Mouse (Mus musculus) midbrain, embryonic 14.5 days (tissue): ENCODE measurements around the gene Pax5. TPM values are rescaled to one million over a fixed set of nuclear protein-coding genes. Genes with fewer than 3 reads are reported as not detected.

Source experiments
- ATAC-seq: fragments of 200-750 bp; cut with Nextera tagmentation; 2 replicates; pipeline ENCODE4 v1.8.0; 2017; ENCODE audit warnings: moderate number of reproducible peaks, moderate library complexity; ENCODE audit not compliant: low FRiP score, low TSS enrichment
- DNase-seq: peaks from one replicate; pipeline ENCODE4 v3.0.0-alpha.2; 2015
- H3K27ac ChIP-seq: fragments of 300-500 bp; sonication (generic); replicated peaks from 2 replicates; pipeline ENCODE4 v1.5.1; 2014; ENCODE audit warnings: mild to moderate bottlenecking, low read depth, low read length, moderate library complexity
- H3K27me3 ChIP-seq: fragments of 300-500 bp; sonication (generic); 2 replicates; pipeline ENCODE4 v1.6.1; 2014; ENCODE audit warnings: low read length, control low read depth, mixed read lengths; ENCODE audit not compliant: control insufficient read depth, insufficient read depth
- H3K36me3 ChIP-seq: fragments of 300-500 bp; sonication (generic); 2 replicates; pipeline ENCODE4 v1.6.1; 2014; ENCODE audit warnings: low read length, control low read depth; ENCODE audit not compliant: control insufficient read depth, insufficient read depth
- H3K4me1 ChIP-seq: fragments of 300-500 bp; sonication (generic); 2 replicates; pipeline ENCODE4 v1.6.1; 2014; ENCODE audit warnings: mild to moderate bottlenecking, antibody characterized with exemption, low read length, control low read depth; ENCODE audit not compliant: control insufficient read depth, insufficient read depth
- H3K4me2 ChIP-seq: fragments of 300-500 bp; sonication (generic); 2 replicates; pipeline ENCODE4 v1.6.1; 2014; ENCODE audit warnings: mild to moderate bottlenecking, low read length, moderate library complexity
- H3K4me3 ChIP-seq: fragments of 300-500 bp; sonication (generic); replicated peaks from 2 replicates; pipeline ENCODE4 v1.5.1; 2014; ENCODE audit warnings: low read depth, low read length
- H3K9ac ChIP-seq: fragments of 300-500 bp; sonication (generic); replicated peaks from 2 replicates; pipeline ENCODE4 v1.6.1; 2014; ENCODE audit warnings: mild to moderate bottlenecking, low read length, moderate library complexity
- H3K9me3 ChIP-seq: fragments of 300-500 bp; sonication (generic); 2 replicates; pipeline ENCODE4 v1.6.1; 2016; ENCODE audit warnings: low read length, control low read depth, mixed read lengths; ENCODE audit not compliant: control insufficient read depth
- WGBS: fragments of 180-500 bp; shearing (Covaris S2); extraction: QIAGEN DNeasy Blood & Tissue Kit; methylation state at CpG from one replicate; pipeline ENCODE4 v1.1.7; 2014; 5-methylcytosine and 5-hydroxymethylcytosine counted together
- polyA plus RNA-seq: library from polyadenylated mRNA; unstranded; fragments of >200 nt; fragmentation: Nextera tagmentation; extraction: Ambion mirVana; gene quantifications from 2 replicates; pipeline ENCODE4 v1.2.1, GENCODE M21; 2014

Gene Pax5
- polyA plus RNA-seq, 1 experiment from 2014 or later, result 11.3 TPM

- peak; percentile 60; the same call in 1 of the 2 replicates for ATAC-seq
- 26% methylated on average over 25 of the region's 25 CpGs for WGBS
- Histone ChIP-seq H3K36me3 (no peaks in the 10 kb centered on the region), H3K9me3 (no peaks in the 10 kb centered on the region), H3K27me3 (no peaks in the 10 kb centered on the region), H3K4me2 (peak overlapping the region; percentile 31), H3K9ac (no peak overlapping the region), H3K4me3 (no peak overlapping the region), H3K27ac (peak overlapping the region; percentile 45; the same call in 1 of the 2 replicates), H3K4me1 (peaks cover 14% of the 10 kb centered on the region)
- DNase-seq, result peak; percentile 74
Observed at GRCm38 (mm10) chr4:44508386-44509226, 201.7 kb downstream of the Pax5 start.

GRCm38 (mm10) chr4:44507861-44508260, 202.4 kb downstream of the Pax5 start:
- ATAC-seq, result no peak
- Histone ChIP-seq H3K4me3 (no peak overlapping the region), H3K9me3 (no peaks in the 10 kb centered on the region), H3K27me3 (no peaks in the 10 kb centered on the region), H3K9ac (no peak overlapping the region), H3K4me2 (peak overlapping the region; percentile 31), H3K36me3 (no peaks in the 10 kb centered on the region), H3K4me1 (peaks cover 14% of the 10 kb centered on the region), H3K27ac (peak overlapping the region; percentile 45; the same call in 1 of the 2 replicates)
- WGBS, result 51% methylated on average over 14 of the region's 14 CpGs
- peak; percentile 58 for DNase-seq

DNA sequence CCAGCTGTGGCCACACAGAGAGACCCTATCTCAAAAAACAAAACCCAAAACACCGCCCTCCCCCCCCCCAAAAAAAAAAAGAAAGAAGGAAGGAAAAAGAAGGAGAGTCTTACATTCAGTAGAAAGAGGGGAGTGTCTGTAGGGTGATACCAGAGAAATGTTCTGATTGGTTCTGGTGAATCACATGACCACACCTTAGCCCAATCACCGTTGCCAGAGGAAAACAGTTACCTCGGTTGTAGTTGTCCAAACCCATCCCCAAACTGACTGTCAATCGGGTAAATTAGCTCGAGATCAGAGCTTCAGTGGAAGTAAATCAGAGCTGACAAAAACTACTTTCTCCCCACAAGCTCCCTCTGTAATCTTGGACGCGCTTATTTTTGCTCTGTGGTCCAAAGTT, 205.3 kb downstream of the Pax5 start:
- H3K36me3 ChIP-seq, result no peaks in the 10 kb centered on the region
- H3K27ac ChIP-seq, result no peak overlapping the region
- H3K4me2 ChIP-seq, result no peak overlapping the region
- ATAC-seq (no peak), DNase-seq (no peak)
- no peaks in the 10 kb centered on the region for H3K9me3 ChIP-seq
- 84% methylated on average over 7 of the region's 7 CpGs for WGBS
- no peaks in the 10 kb centered on the region for H3K27me3 ChIP-seq
- peaks cover 14% of the 10 kb centered on the region for H3K4me1 ChIP-seq
- H3K4me3 ChIP-seq, result no peak overlapping the region
- H3K9ac ChIP-seq, result no peak overlapping the region

- Histone ChIP-seq H3K36me3 (no peaks in the 10 kb centered on the region), H3K4me3 (no peak overlapping the region), H3K4me2 (no peak overlapping the region), H3K4me1 (no peaks in the 10 kb centered on the region), H3K27ac (no peak overlapping the region), H3K27me3 (no peaks in the 10 kb centered on the region), H3K9me3 (no peaks in the 10 kb centered on the region), H3K9ac (no peak overlapping the region)
- WGBS, result 42% methylated on average over 9 of the region's 9 CpGs
- DNase-seq (peak; percentile 26), ATAC-seq (no peak)
Observed at GRCm38 (mm10) chr4:44502196-44502867, 208.0 kb downstream of the Pax5 start.

DNA sequence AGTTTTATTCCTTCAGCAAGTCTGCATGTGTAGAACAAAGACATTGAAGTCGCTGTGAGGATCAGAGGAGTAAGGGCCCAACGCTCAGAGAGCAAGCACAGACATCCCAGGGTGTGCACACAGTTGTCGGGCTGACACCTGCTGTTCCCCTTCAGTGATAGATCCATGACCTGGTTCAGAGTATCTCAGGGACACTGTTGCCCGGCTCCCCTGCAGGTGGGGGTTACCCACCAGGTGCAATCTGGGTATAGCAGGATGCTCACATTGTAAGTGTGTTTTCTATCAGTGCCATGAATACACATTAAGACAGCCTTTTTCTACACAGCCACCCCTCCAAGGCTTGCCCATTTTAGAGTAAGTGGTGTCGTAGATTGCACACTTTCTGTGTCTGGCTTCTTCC, 212.1 kb downstream of the Pax5 start:
- Histone ChIP-seq H3K4me2 (no peak overlapping the region), H3K27ac (no peak overlapping the region), H3K27me3 (no peaks in the 10 kb centered on the region), H3K9ac (no peak overlapping the region), H3K9me3 (no peaks in the 10 kb centered on the region), H3K4me3 (no peak overlapping the region), H3K36me3 (no peaks in the 10 kb centered on the region), H3K4me1 (no peaks in the 10 kb centered on the region)
- DNase-seq, result no peak
- WGBS, result 74% methylated on average over 5 of the region's 5 CpGs
- ATAC-seq, result no peak

- no peak for DNase-seq
- Histone ChIP-seq H3K4me3 (no peak overlapping the region), H3K9me3 (no peaks in the 10 kb centered on the region), H3K4me2 (no peak overlapping the region), H3K27me3 (no peaks in the 10 kb centered on the region), H3K36me3 (no peaks in the 10 kb centered on the region), H3K27ac (no peak overlapping the region), H3K4me1 (no peaks in the 10 kb centered on the region), H3K9ac (no peak overlapping the region)
- 91% methylated on average over 2 of the region's 2 CpGs for WGBS
- ATAC-seq, result no peak
Observed at GRCm38 (mm10) chr4:44495836-44496235, 214.5 kb downstream of the Pax5 start.

- H3K4me3 ChIP-seq, result no peak overlapping the region
- WGBS, result 79% methylated on average over 6 of the region's 6 CpGs
- no peak overlapping the region for H3K9ac ChIP-seq
- no peak for ATAC-seq
- H3K36me3 ChIP-seq, result no peaks in the 10 kb centered on the region
- no peaks in the 10 kb centered on the region for H3K27me3 ChIP-seq
- no peak overlapping the region for H3K4me2 ChIP-seq
- no peak for DNase-seq
- no peak overlapping the region for H3K27ac ChIP-seq
- H3K9me3 ChIP-seq, result no peaks in the 10 kb centered on the region
- H3K4me1 ChIP-seq, result no peaks in the 10 kb centered on the region
Observed at GRCm38 (mm10) chr4:44493756-44494155, 216.5 kb downstream of the Pax5 start.

GRCm38 (mm10) chr4:44490872-44491271, 219.4 kb downstream of the Pax5 start:
- WGBS, result 59% methylated on average over 6 of the region's 6 CpGs
- Histone ChIP-seq H3K36me3 (no peaks in the 10 kb centered on the region), H3K9me3 (no peaks in the 10 kb centered on the region), H3K27ac (no peak overlapping the region), H3K4me3 (no peak overlapping the region), H3K4me2 (no peak overlapping the region), H3K4me1 (no peaks in the 10 kb centered on the region), H3K27me3 (no peaks in the 10 kb centered on the region), H3K9ac (no peak overlapping the region)
- no peak for DNase-seq
- no peak for ATAC-seq
